Mouse (Mus musculus): ENCODE data around the gene Dennd5b. TPM values are rescaled to one million over a fixed set of nuclear protein-coding genes. Genes with fewer than 3 reads are reported as not detected.

Dennd5b gene
- polyA plus RNA-seq, 1 experiment from 2014 or later = 16.3 TPM

Other genes with a start within 250 kb of the Dennd5b start
- gene Caprin2, start 205.4 kb downstream of the Dennd5b start, polyA plus RNA-seq (2015; fragmentation: Nextera tagmentation; extraction: Ambion mirVana) = 13.0 and 13.2 TPM in 2 replicates
- 103 and 104 TPM in 2 replicates for gene Sinhcaf, start 155.2 kb downstream of the Dennd5b start, polyA plus RNA-seq (2015; fragmentation: Nextera tagmentation; extraction: Ambion mirVana)
- not detected in 2 replicates for gene Gm10203, start 28.5 kb upstream of the Dennd5b start, polyA plus RNA-seq (2015; fragmentation: Nextera tagmentation; extraction: Ambion mirVana)
- gene Etfbkmt, start 38.2 kb upstream of the Dennd5b start, polyA plus RNA-seq (2015; fragmentation: Nextera tagmentation; extraction: Ambion mirVana) = 7.1 and 7.4 TPM in 2 replicates
- 110 and 122 TPM in 2 replicates for gene Amn1, start 87.0 kb upstream of the Dennd5b start, polyA plus RNA-seq (2015; fragmentation: Nextera tagmentation; extraction: Ambion mirVana)
- 36.1 and 36.5 TPM in 2 replicates for gene Resf1, start 207.7 kb upstream of the Dennd5b start, polyA plus RNA-seq (2015; fragmentation: Nextera tagmentation; extraction: Ambion mirVana)